Mouse (Mus musculus) embryo, embryonic 11 days (tissue): ENCODE results near the gene D330045A20Rik.
"Not testable (repeated sequence)": the region's sequence is repeated elsewhere in the genome, so short reads cannot be mapped to it uniquely, and the experiment has no call there.

Experiments used
- DNase-seq: peaks from one replicate; pipeline ENCODE4 v3.0.0-alpha.2; 2015

Gene D330045A20Rik

DNA sequence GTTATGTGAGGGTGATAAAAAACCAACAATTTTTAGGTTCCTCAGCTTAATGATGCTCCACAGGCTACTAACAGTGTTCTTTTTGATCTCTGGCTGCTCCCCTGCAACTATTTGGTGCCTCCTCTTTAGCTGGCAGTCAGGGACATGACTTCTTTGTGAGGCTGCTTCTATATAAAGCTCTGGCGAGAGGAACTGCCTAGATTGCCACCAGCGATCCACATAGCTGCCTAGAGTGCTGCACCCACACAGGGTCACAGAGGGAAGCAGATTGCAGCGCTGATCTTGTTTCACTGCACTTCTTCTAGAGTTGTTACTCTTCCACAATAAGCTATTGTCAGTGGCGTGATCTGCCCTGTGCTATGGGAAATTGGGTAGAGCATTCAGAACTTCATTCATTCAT lies 103.4 kb downstream of the D330045A20Rik start:
- DNase-seq: no peak

DNA sequence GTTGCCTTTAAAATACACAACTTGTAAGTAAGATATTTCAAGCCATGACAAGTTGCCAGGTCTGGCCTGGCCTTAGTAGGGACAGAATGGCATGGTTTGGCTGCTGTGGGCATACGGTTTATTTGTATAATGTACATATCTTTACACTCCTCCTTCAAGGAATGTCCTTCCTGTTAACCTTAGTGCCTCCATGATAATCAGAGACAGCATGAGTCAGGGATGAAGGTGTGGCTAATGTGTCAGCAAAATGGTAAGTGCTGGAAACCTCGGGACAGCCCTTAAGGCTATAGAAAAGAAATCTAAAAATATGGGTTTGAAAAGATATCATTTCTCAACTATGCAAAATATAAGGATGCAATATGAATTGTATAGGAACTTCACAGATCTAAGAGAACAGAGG lies 106.5 kb downstream of the D330045A20Rik start:
- not testable (repeated sequence) for DNase-seq

DNA sequence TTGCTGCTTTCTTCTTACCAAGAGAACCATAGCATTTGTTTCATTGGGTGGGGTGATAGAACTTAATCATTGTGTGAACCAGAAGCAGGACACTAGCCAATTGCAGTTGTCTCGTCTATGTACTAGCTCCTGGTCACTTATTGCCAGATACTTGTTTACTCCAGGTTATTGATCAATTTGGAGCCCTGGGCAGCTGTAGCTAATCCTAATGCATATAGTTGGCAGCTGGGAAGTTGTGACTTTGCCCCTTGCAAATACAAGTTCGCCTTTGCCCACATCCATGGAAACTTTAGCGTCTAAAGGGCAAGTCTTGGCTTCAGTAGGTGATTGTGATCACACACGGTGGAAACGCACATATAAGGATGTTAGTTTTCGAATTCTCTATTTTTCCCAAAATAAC lies 116.2 kb downstream of the D330045A20Rik start:
- DNase-seq: no peak
